Mouse (Mus musculus) urinary bladder, postnatal 10 days (tissue): Measurements from ENCODE around the gene Nrxn2.

Source experiments
- DNase-seq: peaks from one replicate; pipeline ENCODE4 v3.0.0; 2022; ENCODE audit warnings: low spot score

Nrxn2 gene

GRCm38 (mm10) chr19:6392743-6393393 lies 25.7 kb upstream of the Nrxn2 start:
- DNase-seq = no peak

GRCm38 (mm10) chr19:6393637-6394036 lies 24.9 kb upstream of the Nrxn2 start:
- no peak for DNase-seq

GRCm38 (mm10) chr19:6396237-6396636 lies 22.3 kb upstream of the Nrxn2 start:
- DNase-seq = no peak

GRCm38 (mm10) chr19:6397582-6398249 lies 20.8 kb upstream of the Nrxn2 start:
- no peak for DNase-seq

DNA sequence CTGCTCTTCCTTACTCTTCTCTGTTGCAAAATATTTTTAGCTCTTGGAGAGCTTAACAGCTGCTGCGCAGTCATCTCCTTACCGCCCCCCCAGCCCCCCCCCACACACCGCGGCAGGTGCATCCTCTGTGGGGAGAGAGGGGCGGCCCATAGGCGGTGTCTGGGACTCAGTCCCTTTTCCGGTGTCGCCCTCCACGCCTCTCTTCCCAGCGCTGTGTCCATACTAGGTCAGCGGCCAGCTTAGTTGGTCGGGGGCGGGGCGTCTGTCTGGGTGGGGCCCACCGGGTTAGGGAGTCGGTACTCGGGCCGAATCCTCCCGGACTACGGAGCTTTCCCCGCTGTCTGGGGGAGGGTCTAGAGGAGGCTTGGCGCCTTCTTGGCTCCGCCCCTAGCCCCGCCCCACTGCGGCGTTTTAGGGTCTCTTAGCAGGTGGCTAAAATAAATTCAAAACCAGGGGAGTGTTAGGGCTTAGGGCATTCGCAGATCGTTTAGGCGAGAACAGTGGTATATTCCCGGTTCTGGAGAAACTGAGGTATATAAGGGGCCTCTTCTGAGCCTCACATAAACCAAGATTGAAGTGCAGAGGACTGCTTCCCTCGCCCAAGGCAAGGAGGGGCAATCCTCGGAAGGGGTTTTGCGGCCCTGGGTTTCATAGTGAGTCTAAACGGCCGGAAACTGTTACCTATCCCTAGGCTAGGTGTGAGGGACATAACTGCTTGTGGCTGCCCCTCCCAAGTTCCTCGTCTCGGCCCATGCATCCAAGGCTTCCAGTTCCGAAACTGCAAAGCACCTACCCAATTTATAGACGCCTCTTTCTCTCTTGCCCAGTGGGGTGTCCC lies 19.9 kb upstream of the Nrxn2 start:
- peak; percentile 52 for DNase-seq

- no peak for DNase-seq
Measured at GRCm38 (mm10) chr19:6399285-6400095, 19.0 kb upstream of the Nrxn2 start, which contains the start of gene Rasgrp2. TSS of gene Rasgrp2 (plus strand) at chr19:6399340.

GRCm38 (mm10) chr19:6400096-6401086 lies 18.1 kb upstream of the Nrxn2 start:
- no peak for DNase-seq

- peak; percentile 59 for DNase-seq
Measured at GRCm38 (mm10) chr19:6401131-6401815, 17.3 kb upstream of the Nrxn2 start.

- no peak for DNase-seq
Measured at GRCm38 (mm10) chr19:6401951-6402350, 16.6 kb upstream of the Nrxn2 start.

GRCm38 (mm10) chr19:6403869-6404268 lies 14.7 kb upstream of the Nrxn2 start:
- DNase-seq = no peak

- no peak for DNase-seq
Measured at GRCm38 (mm10) chr19:6405433-6405832, 13.1 kb upstream of the Nrxn2 start.

- no peak for DNase-seq
Measured at GRCm38 (mm10) chr19:6407109-6407508, 11.4 kb upstream of the Nrxn2 start.

GRCm38 (mm10) chr19:6407816-6408510 lies 10.6 kb upstream of the Nrxn2 start:
- no peak for DNase-seq

GRCm38 (mm10) chr19:6408749-6409148 lies 9.8 kb upstream of the Nrxn2 start:
- DNase-seq = no peak

DNA sequence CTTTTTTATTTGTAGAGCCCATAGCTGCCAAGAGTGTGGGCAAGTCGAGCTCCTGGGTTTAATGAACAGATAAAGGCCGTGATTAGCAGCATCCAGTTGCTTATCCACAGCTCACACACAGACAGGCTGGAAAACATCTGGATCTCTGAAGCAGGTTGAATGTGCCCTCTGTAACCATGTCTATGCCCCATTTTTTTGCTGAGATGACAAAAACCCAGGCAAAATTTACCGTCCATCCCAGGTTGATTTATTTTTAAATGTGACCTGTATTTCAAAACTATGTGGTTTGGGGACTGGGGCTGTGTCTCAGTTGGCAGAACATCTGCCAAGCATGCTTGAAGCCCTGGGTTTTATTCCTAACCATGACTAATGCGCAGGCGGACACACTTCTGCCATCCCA lies 9.4 kb upstream of the Nrxn2 start:
- no peak for DNase-seq

DNA sequence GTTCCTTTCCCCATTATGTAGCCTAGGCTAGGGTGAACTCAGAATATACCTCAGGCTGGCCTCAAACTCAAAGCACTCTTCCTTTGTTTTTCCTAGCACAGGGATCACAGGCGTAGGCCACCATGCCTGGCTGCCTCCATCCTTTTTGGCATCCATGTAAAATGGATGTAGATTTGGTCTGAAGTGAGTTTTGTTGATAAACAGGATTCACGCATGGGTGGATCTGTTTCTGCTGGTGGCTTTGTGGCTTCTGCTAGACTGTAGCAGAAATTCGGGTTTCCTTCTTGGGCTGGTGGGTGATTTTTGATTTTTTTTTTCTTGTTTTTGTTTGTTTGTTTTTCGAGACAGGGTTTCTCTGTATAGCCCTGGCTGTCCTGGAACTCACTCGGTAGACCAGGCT lies 8.6 kb upstream of the Nrxn2 start:
- no peak for DNase-seq

GRCm38 (mm10) chr19:6412798-6413197 lies 5.7 kb upstream of the Nrxn2 start:
- no peak for DNase-seq

GRCm38 (mm10) chr19:6415454-6415853 lies 3.1 kb upstream of the Nrxn2 start:
- no peak for DNase-seq

- no peak for DNase-seq
Measured at GRCm38 (mm10) chr19:6416124-6416770, 2.3 kb upstream of the Nrxn2 start.
